Mouse (Mus musculus): Measurements from ENCODE around the gene Ripply3. TPM values are rescaled to one million over a fixed set of nuclear protein-coding genes. Genes with fewer than 3 reads are reported as not detected.
"Not testable (repeated sequence)": the region's sequence is repeated elsewhere in the genome, so short reads cannot be mapped to it uniquely, and the experiment has no call there.

Ripply3 gene
- polyA plus RNA-seq, 1 experiment from 2014 or later: 4.2 TPM

- H3K27ac ChIP-seq (ENCODE audit: poor library complexity, severe bottlenecking); H3K4me3 ChIP-seq; ATAC-seq (ENCODE audit: insufficient number of reproducible peaks, low FRiP score); H3K4me2 ChIP-seq; H3K36me3 ChIP-seq; H3K4me1 ChIP-seq (replicated peaks); H3K9ac ChIP-seq; H3K27me3 ChIP-seq (replicated peaks); H3K9me3 ChIP-seq (replicated peaks): not testable (repeated sequence)
- 89% methylated on average over 22 of the region's 22 CpGs for whole genome bisulfite sequencing
Measured at GRCm38 (mm10) chr16:94339164-94340160, 11.2 kb downstream of the Ripply3 start.

- Histone ChIP-seq H3K4me1 (replicated peaks) (no peaks in the 10 kb centered on the region), H3K36me3 (no peaks in the 10 kb centered on the region), H3K4me2 (no peak overlapping the region), H3K27ac (ENCODE audit: poor library complexity, severe bottlenecking) (no peak overlapping the region), H3K9ac (no peak overlapping the region), H3K4me3 (no peak overlapping the region), H3K27me3 (replicated peaks) (no peaks in the 10 kb centered on the region), H3K9me3 (replicated peaks) (no peaks in the 10 kb centered on the region)
- 84% methylated on average over 1 of the region's 1 CpGs for whole genome bisulfite sequencing
- no peak for ATAC-seq (ENCODE audit: insufficient number of reproducible peaks, low FRiP score)
Measured at GRCm38 (mm10) chr16:94345733-94346132, 17.5 kb downstream of the Ripply3 start.

- Histone ChIP-seq H3K4me3 (no peak overlapping the region), H3K9me3 (replicated peaks) (no peaks in the 10 kb centered on the region), H3K27ac (ENCODE audit: poor library complexity, severe bottlenecking) (no peak overlapping the region), H3K9ac (no peak overlapping the region), H3K27me3 (replicated peaks) (no peaks in the 10 kb centered on the region), H3K36me3 (no peaks in the 10 kb centered on the region), H3K4me1 (replicated peaks) (no peaks in the 10 kb centered on the region), H3K4me2 (no peak overlapping the region)
- 73% methylated on average over 7 of the region's 7 CpGs for WGBS
- no peak for ATAC-seq (ENCODE audit: insufficient number of reproducible peaks, low FRiP score)
Measured at GRCm38 (mm10) chr16:94347080-94347731, 19.0 kb downstream of the Ripply3 start.

- H3K4me3 ChIP-seq: no peak overlapping the region
- H3K27me3 ChIP-seq (replicated peaks): no peaks in the 10 kb centered on the region
- no peak overlapping the region for H3K27ac ChIP-seq (ENCODE audit: poor library complexity, severe bottlenecking)
- ATAC-seq (ENCODE audit: insufficient number of reproducible peaks, low FRiP score): no peak
- H3K9ac ChIP-seq: no peak overlapping the region
- no peaks in the 10 kb centered on the region for H3K9me3 ChIP-seq (replicated peaks)
- H3K4me2 ChIP-seq: no peak overlapping the region
- 78% methylated on average over 2 of the region's 2 CpGs for WGBS
- no peaks in the 10 kb centered on the region for H3K4me1 ChIP-seq (replicated peaks)
- H3K36me3 ChIP-seq: no peaks in the 10 kb centered on the region
Measured at GRCm38 (mm10) chr16:94348779-94349178, 20.6 kb downstream of the Ripply3 start.

- H3K4me2 ChIP-seq: no peak overlapping the region
- no peak for ATAC-seq (ENCODE audit: insufficient number of reproducible peaks, low FRiP score)
- 0 out of 2 replicates have a peak, but pooled peaks cover 3% of the 10 kb centered on the region for H3K4me1 ChIP-seq (replicated peaks)
- H3K4me3 ChIP-seq: no peak overlapping the region
- no peak overlapping the region for H3K9ac ChIP-seq
- H3K27ac ChIP-seq (ENCODE audit: poor library complexity, severe bottlenecking): no peak overlapping the region
- H3K27me3 ChIP-seq (replicated peaks): no peaks in the 10 kb centered on the region
- 66% methylated on average over 11 of the region's 11 CpGs for WGBS
- no peaks in the 10 kb centered on the region for H3K36me3 ChIP-seq
- H3K9me3 ChIP-seq (replicated peaks): no peaks in the 10 kb centered on the region
Measured at GRCm38 (mm10) chr16:94349588-94350286, 21.5 kb downstream of the Ripply3 start.

- Histone ChIP-seq H3K9ac (no peak overlapping the region), H3K4me1 (replicated peaks) (0 out of 2 replicates have a peak, but pooled peaks cover 3% of the 10 kb centered on the region), H3K4me3 (no peak overlapping the region), H3K4me2 (no peak overlapping the region), H3K9me3 (replicated peaks) (no peaks in the 10 kb centered on the region), H3K27ac (ENCODE audit: poor library complexity, severe bottlenecking) (no peak overlapping the region), H3K36me3 (no peaks in the 10 kb centered on the region), H3K27me3 (replicated peaks) (no peaks in the 10 kb centered on the region)
- WGBS: 75% methylated on average over 10 of the region's 10 CpGs
- ATAC-seq (ENCODE audit: insufficient number of reproducible peaks, low FRiP score): no peak
Measured at GRCm38 (mm10) chr16:94350287-94350677, 22.1 kb downstream of the Ripply3 start.

GRCm38 (mm10) chr16:94354450-94354849, 26.2 kb downstream of the Ripply3 start:
- Histone ChIP-seq H3K4me1 (replicated peaks) (0 out of 2 replicates have a peak, but pooled peaks cover 5% of the 10 kb centered on the region), H3K9me3 (replicated peaks) (no peaks in the 10 kb centered on the region), H3K36me3 (no peaks in the 10 kb centered on the region), H3K4me2 (peak overlapping the region; percentile 21; the same call in 1 of the 2 replicates), H3K27ac (ENCODE audit: poor library complexity, severe bottlenecking) (peak overlapping the region; percentile 33; the same call in 1 of the 2 replicates), H3K4me3 (no peak overlapping the region), H3K9ac (no peak overlapping the region), H3K27me3 (replicated peaks) (no peaks in the 10 kb centered on the region)
- ATAC-seq (ENCODE audit: insufficient number of reproducible peaks, low FRiP score): no peak
- 32% methylated on average over 9 of the region's 9 CpGs for WGBS

- 44% methylated on average over 7 of the region's 7 CpGs for WGBS
Measured at GRCm38 (mm10) chr16:94356046-94356445, 27.8 kb downstream of the Ripply3 start.

GRCm38 (mm10) chr16:94356776-94357494, 28.7 kb downstream of the Ripply3 start:
- no peaks in the 10 kb centered on the region for H3K27me3 ChIP-seq (replicated peaks)
- H3K36me3 ChIP-seq: no peaks in the 10 kb centered on the region
- 70% methylated on average over 11 of the region's 11 CpGs for WGBS
- H3K27ac ChIP-seq (ENCODE audit: poor library complexity, severe bottlenecking): no peak overlapping the region
- H3K9me3 ChIP-seq (replicated peaks): no peaks in the 10 kb centered on the region
- no peak overlapping the region for H3K9ac ChIP-seq
- no peak overlapping the region for H3K4me3 ChIP-seq
- H3K4me2 ChIP-seq: no peak overlapping the region
- H3K4me1 ChIP-seq (replicated peaks): peaks cover 12% of the 10 kb centered on the region
- ATAC-seq (ENCODE audit: insufficient number of reproducible peaks, low FRiP score): no peak

More at GRCm38 (mm10) chr16:94356046-94356445, 27.8 kb downstream of the Ripply3 start:
- ATAC-seq (ENCODE audit: insufficient number of reproducible peaks, low FRiP score): no peak
- H3K36me3 ChIP-seq: no peaks in the 10 kb centered on the region
- no peaks in the 10 kb centered on the region for H3K9me3 ChIP-seq (replicated peaks)
- no peak overlapping the region for H3K4me3 ChIP-seq
- H3K9ac ChIP-seq: no peak overlapping the region
- peaks cover 8% of the 10 kb centered on the region; the same call in 1 of the 2 replicates for H3K4me1 ChIP-seq (replicated peaks)
- H3K27me3 ChIP-seq (replicated peaks): no peaks in the 10 kb centered on the region
- H3K4me2 ChIP-seq: no peak overlapping the region
- no peak overlapping the region for H3K27ac ChIP-seq (ENCODE audit: poor library complexity, severe bottlenecking)

GRCm38 (mm10) chr16:94358091-94358490, 29.9 kb downstream of the Ripply3 start:
- Histone ChIP-seq H3K9ac (no peak overlapping the region), H3K36me3 (no peaks in the 10 kb centered on the region), H3K27me3 (replicated peaks) (no peaks in the 10 kb centered on the region), H3K4me2 (no peak overlapping the region), H3K27ac (ENCODE audit: poor library complexity, severe bottlenecking) (no peak overlapping the region), H3K4me1 (replicated peaks) (peaks cover 19% of the 10 kb centered on the region), H3K4me3 (no peak overlapping the region), H3K9me3 (replicated peaks) (no peaks in the 10 kb centered on the region)
- ATAC-seq (ENCODE audit: insufficient number of reproducible peaks, low FRiP score): no peak
- WGBS: 46% methylated on average over 3 of the region's 3 CpGs

Measured in heart, embryonic 12.5 days (tissue).